Mouse (Mus musculus) brain, embryonic 14.5 days (tissue): Measurements from ENCODE around the gene Txndc9.

Experiments
- CTCF ChIP-seq: fragments of 200-500 bp; IDR thresholded peaks from 2 replicates; pipeline ENCODE4 v1.5.1; 2012; ENCODE audit warnings: inconsistent platforms, mild to moderate bottlenecking, moderate library complexity, borderline replicate concordance; ENCODE audit not compliant: insufficient read depth, insufficient read length; ENCODE audit errors: extremely low read depth
- POLR2A ChIP-seq: fragments of 200-500 bp; IDR thresholded peaks from 2 replicates; pipeline ENCODE4 v1.6.1; 2012; ENCODE audit warnings: mild to moderate bottlenecking, inconsistent platforms, borderline replicate concordance; ENCODE audit not compliant: poor library complexity, insufficient read depth, insufficient read length, severe bottlenecking; ENCODE audit errors: extremely low read depth

GRCm38 (mm10) chr1:38027301-38027700 is 29.6 kb upstream of the Txndc9 start:
- TF ChIP-seq CTCF (no peak), POLR2A (no peak)
